Mouse (Mus musculus) hindbrain, embryonic 14.5 days (tissue): ENCODE results near the gene Mpzl1. TPM values are rescaled to one million over a fixed set of nuclear protein-coding genes. Genes with fewer than 3 reads are reported as not detected.

ENCODE experiments used
- ATAC-seq: fragments of 200-750 bp; cut with Nextera tagmentation; 2 replicates; pipeline ENCODE4 v1.8.0; 2017; ENCODE audit warnings: moderate number of reproducible peaks, mild to moderate bottlenecking, moderate TSS enrichment, moderate library complexity; ENCODE audit not compliant: low FRiP score
- DNase-seq: peaks from one replicate; pipeline ENCODE4 v3.0.0-alpha.2; 2015; ENCODE audit warnings: low spot score
- H3K27ac ChIP-seq: fragments of 300-500 bp; sonication (generic); 2 replicates; pipeline ENCODE4 v1.5.1; 2014; ENCODE audit warnings: mild to moderate bottlenecking, moderate library complexity
- H3K27me3 ChIP-seq: fragments of 300-500 bp; sonication (generic); 2 replicates; pipeline ENCODE4 v1.6.1; 2014; ENCODE audit warnings: mild to moderate bottlenecking, low read length, mixed read lengths; ENCODE audit not compliant: control insufficient read depth, insufficient read depth
- H3K36me3 ChIP-seq: fragments of 300-500 bp; sonication (generic); replicated peaks from 2 replicates; pipeline ENCODE4 v1.6.1; 2014; ENCODE audit not compliant: control insufficient read depth, insufficient read depth
- H3K4me1 ChIP-seq: fragments of 300-500 bp; sonication (generic); replicated peaks from 2 replicates; pipeline ENCODE4 v1.6.1; 2014; ENCODE audit warnings: antibody characterized with exemption, low read length, mixed read lengths; ENCODE audit not compliant: control insufficient read depth, insufficient read depth
- H3K4me2 ChIP-seq: fragments of 300-500 bp; sonication (generic); replicated peaks from 2 replicates; pipeline ENCODE4 v1.6.1; 2014; ENCODE audit warnings: mild to moderate bottlenecking, moderate library complexity
- H3K4me3 ChIP-seq: fragments of 300-500 bp; sonication (generic); replicated peaks from 2 replicates; pipeline ENCODE4 v1.5.1; 2014; ENCODE audit warnings: mild to moderate bottlenecking, low read length
- H3K9ac ChIP-seq: fragments of 300-500 bp; sonication (generic); 2 replicates; pipeline ENCODE4 v1.6.1; 2014
- H3K9me3 ChIP-seq: fragments of 300-500 bp; sonication (generic); 2 replicates; pipeline ENCODE4 v1.6.1; 2016; ENCODE audit warnings: low read length; ENCODE audit not compliant: control insufficient read depth
- WGBS: fragments of 180-500 bp; shearing (Covaris S2); extraction: QIAGEN DNeasy Blood & Tissue Kit; methylation state at CpG from one replicate; pipeline ENCODE4 v1.1.7; 2014; 5-methylcytosine and 5-hydroxymethylcytosine counted together
- polyA plus RNA-seq: library from polyadenylated mRNA; unstranded; fragments of >200 nt; fragmentation: Nextera tagmentation; extraction: Ambion mirVana; gene quantifications from 2 replicates; pipeline ENCODE4 v1.2.1, GENCODE M21; 2014

Mpzl1 gene
- polyA plus RNA-seq, 1 experiment from 2014 or later = 176 TPM

DNA sequence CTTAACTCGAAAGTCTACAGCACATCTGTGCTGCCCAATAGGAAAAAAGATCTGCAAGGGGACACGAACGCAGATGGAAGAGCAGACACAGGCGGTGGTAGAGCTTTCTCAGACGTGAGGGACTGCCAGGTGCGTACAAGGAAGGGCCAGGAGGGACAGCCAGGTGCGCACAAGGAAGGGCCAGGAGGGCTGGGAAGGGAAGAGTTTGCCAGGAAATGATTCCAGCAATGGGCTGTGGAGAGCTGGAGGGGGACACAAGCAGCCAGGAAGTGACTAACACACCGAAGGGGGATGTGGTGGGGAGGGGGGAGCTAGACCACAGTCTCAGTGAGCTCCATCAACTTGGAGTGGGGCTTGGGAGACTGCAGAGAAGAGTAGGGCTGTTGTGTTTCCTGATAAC is 4.4 kb downstream of the Mpzl1 start:
- 35% methylated on average over 8 of the region's 8 CpGs for WGBS
- Histone ChIP-seq H3K36me3 (no peaks in the 10 kb centered on the region), H3K9me3 (no peaks in the 10 kb centered on the region), H3K4me3 (no peak overlapping the region), H3K27me3 (no peaks in the 10 kb centered on the region), H3K4me2 (no peak overlapping the region; the same call in 1 of the 2 replicates), H3K4me1 (peaks cover 19% of the 10 kb centered on the region), H3K9ac (no peak overlapping the region; the same call in 1 of the 2 replicates), H3K27ac (no peak overlapping the region)
- DNase-seq (no peak), ATAC-seq (no peak)

DNA sequence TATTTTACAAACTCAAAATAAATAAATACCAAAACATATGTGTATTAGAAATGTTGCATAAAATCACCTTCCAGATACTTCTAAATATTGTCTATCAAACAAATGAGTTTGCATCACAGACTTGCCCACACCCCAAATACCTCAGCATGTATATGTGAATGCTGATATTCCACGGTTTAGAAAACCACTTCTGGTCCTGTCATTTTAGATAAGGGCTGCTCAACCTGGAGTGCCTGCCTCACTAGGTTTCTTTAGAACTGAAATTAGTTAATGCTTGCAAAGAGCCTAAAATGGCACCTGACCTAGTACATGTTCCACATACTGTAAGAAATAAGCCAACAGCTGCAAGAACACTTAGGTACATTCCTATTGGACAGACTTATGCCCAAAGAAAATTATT is 5.7 kb downstream of the Mpzl1 start:
- H3K9me3 ChIP-seq = no peaks in the 10 kb centered on the region
- H3K4me1 ChIP-seq = peaks cover 19% of the 10 kb centered on the region
- H3K36me3 ChIP-seq = no peaks in the 10 kb centered on the region
- DNase-seq (no peak), ATAC-seq (no peak)
- H3K4me3 ChIP-seq = no peak overlapping the region
- no peak overlapping the region for H3K9ac ChIP-seq
- 94% methylated on average over 1 of the region's 1 CpGs for WGBS
- H3K27me3 ChIP-seq = no peaks in the 10 kb centered on the region
- H3K4me2 ChIP-seq = no peak overlapping the region
- no peak overlapping the region for H3K27ac ChIP-seq

DNA sequence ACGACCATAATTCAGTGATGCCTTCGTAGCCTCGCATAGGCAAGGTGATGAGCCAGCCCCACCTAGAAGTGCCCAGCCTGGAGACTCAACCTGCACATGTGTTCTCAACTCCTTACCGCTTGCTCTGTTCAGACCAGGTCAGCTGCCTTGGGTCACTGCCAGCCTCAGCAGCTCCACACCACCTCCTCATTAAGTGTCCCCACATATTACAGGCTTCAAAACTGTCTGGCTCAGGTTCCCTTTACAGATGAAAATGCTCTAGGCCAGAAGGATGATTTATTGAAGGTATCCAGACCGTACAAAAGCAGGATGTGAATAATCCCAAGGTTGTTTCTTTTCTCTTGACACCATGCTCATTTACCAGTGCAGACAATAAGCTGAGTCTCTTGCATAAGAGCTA is 8.4 kb downstream of the Mpzl1 start:
- Histone ChIP-seq H3K4me1 (peaks cover 14% of the 10 kb centered on the region), H3K4me2 (no peak overlapping the region), H3K27ac (no peak overlapping the region), H3K36me3 (no peaks in the 10 kb centered on the region; the same call in 1 of the 2 replicates), H3K9ac (no peak overlapping the region), H3K27me3 (no peaks in the 10 kb centered on the region), H3K9me3 (no peaks in the 10 kb centered on the region), H3K4me3 (no peak overlapping the region)
- DNase-seq (no peak), ATAC-seq (no peak)
- 82% methylated on average over 5 of the region's 5 CpGs for WGBS

DNA sequence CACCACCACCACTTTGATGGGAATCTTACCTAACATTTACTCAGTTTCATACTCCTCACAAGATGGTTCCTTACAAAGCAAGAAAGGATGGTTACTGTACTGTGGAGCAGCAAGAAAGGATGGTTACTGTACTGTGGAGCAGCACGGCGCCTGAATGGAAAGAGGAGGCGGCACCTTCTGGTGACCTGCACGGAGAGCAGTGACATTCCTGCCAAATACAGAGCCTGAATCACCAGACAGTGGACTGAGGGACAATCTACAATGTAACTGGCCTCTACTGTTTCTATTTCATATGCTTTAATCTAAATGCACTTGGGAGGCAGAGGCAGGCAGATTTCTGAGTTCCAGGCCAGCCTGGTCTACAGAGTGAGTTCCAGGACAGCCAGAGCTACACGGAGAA is 9.3 kb downstream of the Mpzl1 start:
- 84% methylated on average over 5 of the region's 5 CpGs for WGBS
- H3K4me1 ChIP-seq = peaks cover 11% of the 10 kb centered on the region
- no peak overlapping the region for H3K4me3 ChIP-seq
- no peak overlapping the region for H3K9ac ChIP-seq
- no peaks in the 10 kb centered on the region for H3K9me3 ChIP-seq
- H3K36me3 ChIP-seq = peaks cover 4% of the 10 kb centered on the region; the same call in 1 of the 2 replicates
- ATAC-seq = no peak
- H3K27me3 ChIP-seq = no peaks in the 10 kb centered on the region
- no peak overlapping the region for H3K27ac ChIP-seq
- DNase-seq = no peak
- no peak overlapping the region for H3K4me2 ChIP-seq

DNA sequence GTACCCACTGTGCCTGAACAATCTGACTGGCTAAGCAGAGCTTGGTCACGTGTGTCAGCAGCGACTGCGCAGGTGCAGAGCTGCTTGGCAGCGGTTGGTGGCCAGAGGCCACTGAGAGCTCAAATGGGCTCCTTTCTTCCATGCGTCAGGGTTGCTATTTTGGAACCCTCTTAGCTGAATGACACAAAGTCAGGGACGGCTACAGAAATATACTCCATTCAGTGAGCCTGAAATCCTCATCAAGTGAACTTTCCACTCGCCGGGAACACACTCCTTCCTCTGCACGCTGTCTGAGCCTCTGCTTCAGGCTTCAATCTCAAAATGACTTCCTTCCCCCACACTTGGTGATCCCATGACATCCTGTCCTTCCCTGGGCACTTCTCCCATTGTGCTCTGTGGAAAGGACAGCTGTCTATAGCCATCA is 16.1 kb downstream of the Mpzl1 start:
- Histone ChIP-seq H3K4me3 (no peak overlapping the region), H3K9me3 (peaks cover 10% of the 10 kb centered on the region; the same call in 1 of the 2 replicates), H3K4me1 (peaks cover 16% of the 10 kb centered on the region; the same call in 1 of the 2 replicates), H3K36me3 (peaks cover 14% of the 10 kb centered on the region), H3K27ac (no peak overlapping the region), H3K9ac (no peak overlapping the region), H3K27me3 (no peaks in the 10 kb centered on the region), H3K4me2 (no peak overlapping the region)
- WGBS = 64% methylated on average over 9 of the region's 9 CpGs
- DNase-seq (no peak), ATAC-seq (peak; percentile 38; the same call in 1 of the 2 replicates)

DNA sequence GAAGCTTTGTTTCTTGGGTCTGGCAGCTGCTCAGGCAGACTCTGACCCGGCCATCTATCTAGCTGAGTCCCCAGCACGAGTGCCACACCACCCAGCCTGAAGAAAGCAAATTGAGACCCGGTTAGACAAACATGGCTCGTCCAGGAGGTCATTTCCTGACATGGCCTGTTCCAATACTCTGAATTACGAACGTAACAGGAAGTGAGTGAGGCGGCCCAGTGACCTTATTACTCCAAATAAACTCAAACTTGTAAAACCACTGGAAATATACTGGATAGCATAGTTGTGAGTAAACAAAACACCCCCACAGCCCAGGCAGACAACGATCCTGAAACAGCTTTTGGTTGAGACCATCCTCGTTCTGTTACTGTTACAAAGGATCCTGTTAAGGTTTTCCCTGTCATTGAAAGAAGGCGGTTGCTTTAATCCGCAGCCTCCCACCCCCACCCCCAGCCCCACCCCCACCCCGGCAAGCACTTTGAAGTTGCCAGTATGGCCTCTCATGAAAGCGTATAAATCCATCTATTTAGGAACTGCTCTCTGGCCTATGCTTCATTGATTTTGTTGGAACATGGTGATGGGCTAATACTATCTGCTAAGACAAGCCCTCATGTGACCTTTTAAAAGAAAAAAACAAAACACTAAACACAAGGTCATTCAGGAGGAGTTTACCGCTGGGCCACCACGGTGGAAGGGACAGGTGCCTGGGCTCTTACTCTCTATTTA is 17.0 kb downstream of the Mpzl1 start:
- H3K4me1 ChIP-seq = peaks cover 16% of the 10 kb centered on the region; the same call in 1 of the 2 replicates

DNA sequence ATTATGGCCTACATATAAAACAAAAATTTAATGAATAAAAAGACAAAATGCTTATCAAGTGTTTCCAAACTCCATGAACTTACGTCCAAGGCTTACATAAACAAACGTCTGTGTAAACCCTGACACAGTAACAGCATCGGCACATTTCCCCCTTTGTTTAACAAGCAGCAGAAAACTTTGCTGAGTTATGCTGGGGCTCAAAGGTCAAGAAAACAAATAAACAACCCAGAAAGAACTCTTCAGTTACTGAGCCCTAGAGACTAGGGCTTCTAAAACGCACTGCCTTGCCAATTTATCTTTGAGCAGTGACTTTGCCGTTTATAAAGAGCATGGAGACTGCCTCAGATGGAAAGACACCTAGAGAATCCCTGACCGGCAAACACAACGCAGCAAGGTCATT is 17.7 kb downstream of the Mpzl1 start:
- Histone ChIP-seq H3K27ac (no peak overlapping the region), H3K9me3 (peaks cover 10% of the 10 kb centered on the region; the same call in 1 of the 2 replicates), H3K4me3 (no peak overlapping the region), H3K4me1 (peaks cover 16% of the 10 kb centered on the region; the same call in 1 of the 2 replicates), H3K36me3 (peaks cover 14% of the 10 kb centered on the region), H3K4me2 (no peak overlapping the region), H3K27me3 (no peaks in the 10 kb centered on the region), H3K9ac (no peak overlapping the region)
- no peak for DNase-seq
- ATAC-seq = no peak
- 56% methylated on average over 7 of the region's 7 CpGs for WGBS

More for the DNA sequence above, 17.0 kb downstream of the Mpzl1 start:
- no peak overlapping the region for H3K4me2 ChIP-seq
- peaks cover 10% of the 10 kb centered on the region; the same call in 1 of the 2 replicates for H3K9me3 ChIP-seq
- H3K27ac ChIP-seq = no peak overlapping the region
- peak; percentile 15; the same call in 1 of the 2 replicates for ATAC-seq
- no peak overlapping the region for H3K9ac ChIP-seq
- H3K36me3 ChIP-seq = peaks cover 14% of the 10 kb centered on the region
- DNase-seq = no peak
- H3K27me3 ChIP-seq = no peaks in the 10 kb centered on the region
- H3K4me3 ChIP-seq = no peak overlapping the region
- 28% methylated on average over 15 of the region's 15 CpGs for WGBS

DNA sequence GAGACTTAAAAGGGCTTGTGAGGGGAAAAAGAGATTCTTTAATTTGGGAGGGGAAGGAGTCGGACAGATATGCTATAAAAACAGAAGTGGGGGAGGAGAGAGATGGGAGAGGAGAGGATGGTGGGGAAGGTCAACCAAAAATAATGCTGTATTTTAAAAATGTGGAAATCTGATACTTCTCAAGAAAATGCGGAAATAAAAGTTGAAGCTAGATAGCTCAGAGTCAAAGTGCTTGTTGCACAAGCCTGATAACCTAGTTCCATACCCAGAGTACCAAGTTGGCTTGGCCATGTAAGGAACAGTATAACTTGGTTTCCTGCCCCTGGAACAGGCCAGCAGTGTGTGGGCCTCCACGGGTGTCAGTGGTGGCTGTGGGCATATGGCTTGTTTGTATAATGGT is 19.5 kb downstream of the Mpzl1 start:
- Histone ChIP-seq H3K4me2 (no peak overlapping the region), H3K27me3 (no peaks in the 10 kb centered on the region), H3K4me3 (no peak overlapping the region), H3K4me1 (peaks cover 28% of the 10 kb centered on the region), H3K27ac (no peak overlapping the region), H3K36me3 (peaks cover 10% of the 10 kb centered on the region), H3K9ac (no peak overlapping the region), H3K9me3 (peaks cover 10% of the 10 kb centered on the region; the same call in 1 of the 2 replicates)
- ATAC-seq = no peak
- no peak for DNase-seq
- 98% methylated on average over 3 of the region's 3 CpGs for WGBS

DNA sequence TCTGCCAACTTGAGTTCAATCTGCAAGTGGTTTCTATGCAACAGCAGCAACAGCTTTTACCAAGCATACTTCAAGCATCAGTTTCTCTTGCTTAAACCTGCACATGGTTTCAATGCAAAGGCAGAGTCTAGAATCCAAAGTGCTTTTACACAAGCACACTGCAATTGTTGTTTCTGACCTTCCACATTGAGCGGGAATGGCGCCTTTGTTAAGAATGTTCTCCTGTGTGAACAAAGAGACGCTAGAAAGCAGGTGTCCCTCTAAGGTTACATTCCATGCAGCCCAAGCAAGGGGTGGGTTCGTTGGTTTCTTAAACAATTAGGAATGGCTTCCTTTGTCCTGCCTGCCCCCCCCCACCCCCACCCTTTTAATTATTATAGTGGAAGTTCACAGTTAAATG is 20.4 kb downstream of the Mpzl1 start:
- Histone ChIP-seq H3K4me3 (no peak overlapping the region), H3K27ac (no peak overlapping the region), H3K27me3 (no peaks in the 10 kb centered on the region), H3K9ac (no peak overlapping the region), H3K4me1 (peaks cover 32% of the 10 kb centered on the region), H3K36me3 (peaks cover 10% of the 10 kb centered on the region), H3K4me2 (no peak overlapping the region), H3K9me3 (peaks cover 10% of the 10 kb centered on the region; the same call in 1 of the 2 replicates)
- DNase-seq = no peak
- 86% methylated on average over 4 of the region's 4 CpGs for WGBS
- ATAC-seq = no peak
